Mouse (Mus musculus): ENCODE results near the gene Fam151b.

Gene Fam151b

GRCm38 (mm10) chr13:92483852-92484463, at the start of gene Fam151b:
TSS of gene Fam151b (minus strand) at chr13:92484015.
- in situ Hi-C loops (cut with MseI, MboI): loop anchor here (10.0 to 25.0 kb wide), 3 partner anchors 119 to 579 kb away; no protein-coding TSS in a partner anchor

- in situ Hi-C loops (cut with MseI, MboI): no loop called here
Observed at GRCm38 (mm10) chr13:92532216-92532615, 48.4 kb upstream of the Fam151b start.

- in situ Hi-C loops (cut with MseI, MboI): no loop called here
Observed at GRCm38 (mm10) chr13:92531237-92531636, 47.4 kb upstream of the Fam151b start.

GRCm38 (mm10) chr13:92530721-92531211, 47.0 kb upstream of the Fam151b start, which contains the start of gene Zfyve16:
TSS of gene Zfyve16 (minus strand) at chr13:92530868.
- in situ Hi-C loops (cut with MseI, MboI): no loop called here

GRCm38 (mm10) chr13:92529828-92530720, 46.3 kb upstream of the Fam151b start:
- in situ Hi-C loops (cut with MseI, MboI): no loop called here

GRCm38 (mm10) chr13:92523178-92523813, 39.5 kb upstream of the Fam151b start:
- in situ Hi-C loops (cut with MseI, MboI): no loop called here

GRCm38 (mm10) chr13:92504871-92505270, 21.1 kb upstream of the Fam151b start:
- in situ Hi-C loops (cut with MseI, MboI): no loop called here

- in situ Hi-C loops (cut with MseI, MboI): loop anchor here in 1 of 2 experiments (25.0 kb wide), 1 partner anchor 580 kb away; no protein-coding TSS in a partner anchor
Observed at GRCm38 (mm10) chr13:92491923-92492322, 8.1 kb upstream of the Fam151b start.

- in situ Hi-C loops (cut with MseI, MboI): loop anchor here in 1 of 2 experiments (25.0 kb wide), 1 partner anchor 579 kb away; no protein-coding TSS in a partner anchor
Observed at GRCm38 (mm10) chr13:92490817-92491216, 7.0 kb upstream of the Fam151b start.

GRCm38 (mm10) chr13:92483348-92483747, 467 bp downstream of the Fam151b start:
- in situ Hi-C loops (cut with MseI, MboI): loop anchor here (10.0 to 25.0 kb wide), 3 partner anchors 119 to 579 kb away; no protein-coding TSS in a partner anchor

GRCm38 (mm10) chr13:92470151-92470550, 13.7 kb downstream of the Fam151b start:
- in situ Hi-C loops (cut with MseI, MboI): no loop called here

- in situ Hi-C loops (cut with MseI, MboI): no loop called here
Observed at GRCm38 (mm10) chr13:92469381-92469780, 14.4 kb downstream of the Fam151b start.

- in situ Hi-C loops (cut with MseI, MboI): no loop called here
Observed at GRCm38 (mm10) chr13:92467891-92468290, 15.9 kb downstream of the Fam151b start.

- in situ Hi-C loops (cut with MseI, MboI): no loop called here
Observed at GRCm38 (mm10) chr13:92464698-92465097, 19.1 kb downstream of the Fam151b start.

- in situ Hi-C loops (cut with MseI, MboI): no loop called here
Observed at GRCm38 (mm10) chr13:92446872-92447271, 36.9 kb downstream of the Fam151b start.

- in situ Hi-C loops (cut with MseI, MboI): no loop called here
Observed at GRCm38 (mm10) chr13:92440286-92440685, 43.5 kb downstream of the Fam151b start.

GRCm38 (mm10) chr13:92438656-92439055, 45.2 kb downstream of the Fam151b start:
- in situ Hi-C loops (cut with MseI, MboI): no loop called here

GRCm38 (mm10) chr13:92427351-92427855, 56.4 kb downstream of the Fam151b start:
- in situ Hi-C loops (cut with MseI, MboI): no loop called here

GRCm38 (mm10) chr13:92426294-92427051, 57.3 kb downstream of the Fam151b start:
- in situ Hi-C loops (cut with MseI, MboI): no loop called here

GRCm38 (mm10) chr13:92425758-92426264, 58.0 kb downstream of the Fam151b start, which contains the start of gene Ankrd34b:
TSS of gene Ankrd34b (plus strand) at chr13:92425896.
- in situ Hi-C loops (cut with MseI, MboI): no loop called here
